Mouse (Mus musculus): Measurements from ENCODE around the gene Cnn3. TPM values are rescaled to one million over a fixed set of nuclear protein-coding genes. Genes with fewer than 3 reads are reported as not detected.

Cnn3 gene
- polyA plus RNA-seq, 1 experiment from 2014 or later, result 128 TPM

GRCm38 (mm10) chr3:121402096-121402495, 24.2 kb upstream of the Cnn3 start:
- H3K27me3 ChIP-seq (ENCODE audit: insufficient read depth, low read length), result no peaks in the 10 kb centered on the region
- H3K9ac ChIP-seq (replicated peaks), result no peak overlapping the region
- TF ChIP-seq CTCF (IDR thresholded peaks at IDR 0.05; ENCODE audit: low read depth) (no peak), EP300 (IDR thresholded peaks at IDR 0.05; ENCODE audit: low read depth) (no peak)
- H3K4me2 ChIP-seq (ENCODE audit: low read depth, low read length), result no peak overlapping the region
- DNase-seq (no peak), ATAC-seq (no peak)
- H3K27ac ChIP-seq (ENCODE audit: low read depth), result no peak overlapping the region
- WGBS (ENCODE audit: insufficient replicate concordance), result 76% methylated on average over 6 of the region's 6 CpGs
- H3K4me1 ChIP-seq (ENCODE audit: insufficient read depth), result 0 out of 2 replicates have a peak, but pooled peaks cover 2% of the 10 kb centered on the region
- no peak overlapping the region for H3K4me3 ChIP-seq (ENCODE audit: low read depth, low read length)
- H3K36me3 ChIP-seq (replicated peaks; ENCODE audit: insufficient read depth, low read length), result no peaks in the 10 kb centered on the region
- H3K9me3 ChIP-seq (ENCODE audit: low read length), result no peaks in the 10 kb centered on the region

GRCm38 (mm10) chr3:121403449-121403848, 22.8 kb upstream of the Cnn3 start:
- Histone ChIP-seq H3K4me1 (ENCODE audit: insufficient read depth) (0 out of 2 replicates have a peak, but pooled peaks cover 2% of the 10 kb centered on the region), H3K4me2 (ENCODE audit: low read depth, low read length) (no peak overlapping the region), H3K9me3 (ENCODE audit: low read length) (no peaks in the 10 kb centered on the region), H3K4me3 (ENCODE audit: low read depth, low read length) (no peak overlapping the region), H3K9ac (replicated peaks) (no peak overlapping the region), H3K36me3 (replicated peaks; ENCODE audit: insufficient read depth, low read length) (no peaks in the 10 kb centered on the region), H3K27ac (ENCODE audit: low read depth) (no peak overlapping the region), H3K27me3 (ENCODE audit: insufficient read depth, low read length) (no peaks in the 10 kb centered on the region)
- WGBS (ENCODE audit: insufficient replicate concordance), result 46% methylated on average over 5 of the region's 5 CpGs
- no peak for DNase-seq
- peak; percentile 76 for ATAC-seq
- TF ChIP-seq CTCF (IDR thresholded peaks at IDR 0.05; ENCODE audit: low read depth), result no peak
- TF ChIP-seq EP300 (IDR thresholded peaks at IDR 0.05; ENCODE audit: low read depth), result no peak

- Histone ChIP-seq H3K4me2 (ENCODE audit: low read depth, low read length) (no peak overlapping the region), H3K4me3 (ENCODE audit: low read depth, low read length) (no peak overlapping the region), H3K9me3 (ENCODE audit: low read length) (no peaks in the 10 kb centered on the region), H3K9ac (replicated peaks) (no peak overlapping the region), H3K27ac (ENCODE audit: low read depth) (no peak overlapping the region), H3K36me3 (replicated peaks; ENCODE audit: insufficient read depth, low read length) (no peaks in the 10 kb centered on the region), H3K27me3 (ENCODE audit: insufficient read depth, low read length) (no peaks in the 10 kb centered on the region), H3K4me1 (ENCODE audit: insufficient read depth) (no peaks in the 10 kb centered on the region)
- WGBS (ENCODE audit: insufficient replicate concordance), result 80% methylated on average over 5 of the region's 5 CpGs
- DNase-seq (no peak), ATAC-seq (no peak)
- TF ChIP-seq CTCF (IDR thresholded peaks at IDR 0.05; ENCODE audit: low read depth), result no peak
These were observed 21.2 kb upstream of the Cnn3 start for GRCm38 (mm10) chr3:121405101-121405500.

- ATAC-seq (no peak), DNase-seq (no peak)
- Histone ChIP-seq H3K4me2 (ENCODE audit: low read depth, low read length) (no peak overlapping the region), H3K27ac (ENCODE audit: low read depth) (no peak overlapping the region), H3K36me3 (replicated peaks; ENCODE audit: insufficient read depth, low read length) (no peaks in the 10 kb centered on the region), H3K27me3 (ENCODE audit: insufficient read depth, low read length) (no peaks in the 10 kb centered on the region), H3K9ac (replicated peaks) (no peak overlapping the region), H3K4me1 (ENCODE audit: insufficient read depth) (peaks cover 4% of the 10 kb centered on the region; the same call in 1 of the 2 replicates), H3K9me3 (ENCODE audit: low read length) (no peaks in the 10 kb centered on the region), H3K4me3 (ENCODE audit: low read depth, low read length) (no peak overlapping the region)
- WGBS (ENCODE audit: insufficient replicate concordance), result 73% methylated on average over 9 of the region's 9 CpGs
- TF ChIP-seq EP300 (IDR thresholded peaks at IDR 0.05; ENCODE audit: low read depth), result no peak
- no peak for TF ChIP-seq CTCF (IDR thresholded peaks at IDR 0.05; ENCODE audit: low read depth)
These were observed 18.9 kb upstream of the Cnn3 start for GRCm38 (mm10) chr3:121407417-121407816.

GRCm38 (mm10) chr3:121408386-121408785, 17.9 kb upstream of the Cnn3 start:
- Histone ChIP-seq H3K9me3 (ENCODE audit: low read length) (no peaks in the 10 kb centered on the region), H3K36me3 (replicated peaks; ENCODE audit: insufficient read depth, low read length) (no peaks in the 10 kb centered on the region), H3K9ac (replicated peaks) (no peak overlapping the region), H3K4me3 (ENCODE audit: low read depth, low read length) (no peak overlapping the region), H3K27ac (ENCODE audit: low read depth) (no peak overlapping the region), H3K4me1 (ENCODE audit: insufficient read depth) (peaks cover 7% of the 10 kb centered on the region; the same call in 1 of the 2 replicates), H3K4me2 (ENCODE audit: low read depth, low read length) (no peak overlapping the region), H3K27me3 (ENCODE audit: insufficient read depth, low read length) (no peaks in the 10 kb centered on the region)
- DNase-seq, result no peak
- ATAC-seq, result no peak
- TF ChIP-seq CTCF (IDR thresholded peaks at IDR 0.05; ENCODE audit: low read depth) (no peak), EP300 (IDR thresholded peaks at IDR 0.05; ENCODE audit: low read depth) (no peak)
- 79% methylated on average over 3 of the region's 3 CpGs for WGBS (ENCODE audit: insufficient replicate concordance)

DNA sequence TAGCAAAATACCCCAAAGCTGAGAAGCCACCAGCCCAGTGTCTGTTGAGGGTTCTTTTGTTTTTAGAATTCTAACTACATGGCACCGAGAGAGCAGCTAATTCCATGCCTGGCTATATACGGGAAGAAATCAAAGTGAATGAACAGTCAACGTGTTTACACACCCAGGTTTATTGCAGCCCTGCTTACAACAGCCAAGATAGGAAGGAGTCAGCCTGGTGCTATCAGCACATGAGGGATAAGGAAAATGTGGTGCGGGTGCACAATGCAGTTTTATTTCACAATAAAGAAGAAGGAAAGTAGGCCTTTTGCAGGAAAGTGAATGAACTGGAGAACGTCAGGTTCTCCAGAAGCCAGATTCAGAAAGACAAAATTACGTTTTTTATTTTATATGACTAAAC, 14.8 kb upstream of the Cnn3 start:
- 60% methylated on average over 6 of the region's 6 CpGs for WGBS (ENCODE audit: insufficient replicate concordance)
- no peak for DNase-seq

More for the DNA sequence above, 14.8 kb upstream of the Cnn3 start:
- Histone ChIP-seq H3K27ac (ENCODE audit: low read depth) (no peak overlapping the region), H3K4me3 (ENCODE audit: low read depth, low read length) (no peak overlapping the region), H3K4me2 (ENCODE audit: low read depth, low read length) (no peak overlapping the region), H3K27me3 (ENCODE audit: insufficient read depth, low read length) (no peaks in the 10 kb centered on the region), H3K36me3 (replicated peaks; ENCODE audit: insufficient read depth, low read length) (no peaks in the 10 kb centered on the region), H3K9me3 (ENCODE audit: low read length) (no peaks in the 10 kb centered on the region), H3K9ac (replicated peaks) (no peak overlapping the region), H3K4me1 (ENCODE audit: insufficient read depth) (peaks cover 7% of the 10 kb centered on the region; the same call in 1 of the 2 replicates)
- TF ChIP-seq EP300 (IDR thresholded peaks at IDR 0.05; ENCODE audit: low read depth) (no peak), CTCF (IDR thresholded peaks at IDR 0.05; ENCODE audit: low read depth) (no peak)
- no peak for ATAC-seq

Data from liver, postnatal 0 days (tissue).